Mouse (Mus musculus): Measurements from ENCODE around the gene Bcas3.

The Bcas3 gene

GRCm38 (mm10) chr11:85667741-85668140, 314.8 kb downstream of the Bcas3 start:
- DNase-seq (ENCODE audit: low read depth, low spot score) = peak; percentile 33

GRCm38 (mm10) chr11:85672881-85673475, 320.0 kb downstream of the Bcas3 start:
- DNase-seq (ENCODE audit: low read depth, low spot score) = no peak

- DNase-seq (ENCODE audit: low read depth, low spot score) = no peak
These were observed 322.3 kb downstream of the Bcas3 start for GRCm38 (mm10) chr11:85675244-85675643.

- DNase-seq (ENCODE audit: low read depth, low spot score) = no peak
These were observed 323.5 kb downstream of the Bcas3 start for GRCm38 (mm10) chr11:85676357-85677004.

GRCm38 (mm10) chr11:85678666-85679065, 325.7 kb downstream of the Bcas3 start:
- DNase-seq (ENCODE audit: low read depth, low spot score) = peak; percentile 48

GRCm38 (mm10) chr11:85681580-85682419, 328.8 kb downstream of the Bcas3 start:
- DNase-seq (ENCODE audit: low read depth, low spot score) = no peak

- DNase-seq (ENCODE audit: low read depth, low spot score) = no peak
These were observed 332.0 kb downstream of the Bcas3 start for GRCm38 (mm10) chr11:85684981-85685380.

GRCm38 (mm10) chr11:85687816-85688439, 335.0 kb downstream of the Bcas3 start:
- DNase-seq (ENCODE audit: low read depth, low spot score) = no peak

- DNase-seq (ENCODE audit: low read depth, low spot score) = no peak
These were observed 335.5 kb downstream of the Bcas3 start for GRCm38 (mm10) chr11:85688440-85688838.

GRCm38 (mm10) chr11:85689226-85689625, 336.3 kb downstream of the Bcas3 start:
- no peak for DNase-seq (ENCODE audit: low read depth, low spot score)

GRCm38 (mm10) chr11:85691285-85691684, 338.3 kb downstream of the Bcas3 start:
- no peak for DNase-seq (ENCODE audit: low read depth, low spot score)

- no peak for DNase-seq (ENCODE audit: low read depth, low spot score)
These were observed 342.8 kb downstream of the Bcas3 start for GRCm38 (mm10) chr11:85695614-85696263.

GRCm38 (mm10) chr11:85696491-85697398, 343.8 kb downstream of the Bcas3 start:
- DNase-seq (ENCODE audit: low read depth, low spot score) = peak; percentile 79

GRCm38 (mm10) chr11:85697468-85697867, 344.5 kb downstream of the Bcas3 start:
- DNase-seq (ENCODE audit: low read depth, low spot score) = no peak

GRCm38 (mm10) chr11:85698242-85698641, 345.3 kb downstream of the Bcas3 start:
- no peak for DNase-seq (ENCODE audit: low read depth, low spot score)

- no peak for DNase-seq (ENCODE audit: low read depth, low spot score)
These were observed 351.2 kb downstream of the Bcas3 start for GRCm38 (mm10) chr11:85704062-85704748.

- no peak for DNase-seq (ENCODE audit: low read depth, low spot score)
These were observed 353.7 kb downstream of the Bcas3 start for GRCm38 (mm10) chr11:85706630-85707029.

- no peak for DNase-seq (ENCODE audit: low read depth, low spot score)
These were observed 354.5 kb downstream of the Bcas3 start for GRCm38 (mm10) chr11:85707496-85707895.

- no peak for DNase-seq (ENCODE audit: low read depth, low spot score)
These were observed 356.2 kb downstream of the Bcas3 start for GRCm38 (mm10) chr11:85709147-85709546.

GRCm38 (mm10) chr11:85710155-85710554, 357.2 kb downstream of the Bcas3 start:
- no peak for DNase-seq (ENCODE audit: low read depth, low spot score)

All from mesoderm, embryonic 11.5 days (tissue).